Mouse (Mus musculus) left cerebral cortex, postnatal 25 days (tissue): Measurements from ENCODE around the gene Fndc4. TPM values are rescaled to one million over a fixed set of nuclear protein-coding genes. Genes with fewer than 3 reads are reported as not detected.
A peak's percentile ranks its signal among the peaks of the same experiment; 100 is the strongest.

ENCODE experiments used
- DNase-seq, 2 experiments: peaks; one replicate each; pipeline ENCODE4 v3.0.0; 2022; ENCODE audit warnings: low spot score in 2 of 2, mixed read lengths in 1 of 2
- intact Hi-C: fragments of 180-260 bp; cut with DNase I; formaldehyde crosslinking; loops from one replicate; pipeline ENCODE4 v1.15.1; 2025
- total RNA-seq, 2 experiments: library from RNA; stranded (reverse); gene quantifications; 2 replicates each; pipeline ENCODE4 v1.2.3; 2021

Gene Fndc4
- total RNA-seq, 2 experiments from 2014 or later = 134 to 158 TPM

DNA sequence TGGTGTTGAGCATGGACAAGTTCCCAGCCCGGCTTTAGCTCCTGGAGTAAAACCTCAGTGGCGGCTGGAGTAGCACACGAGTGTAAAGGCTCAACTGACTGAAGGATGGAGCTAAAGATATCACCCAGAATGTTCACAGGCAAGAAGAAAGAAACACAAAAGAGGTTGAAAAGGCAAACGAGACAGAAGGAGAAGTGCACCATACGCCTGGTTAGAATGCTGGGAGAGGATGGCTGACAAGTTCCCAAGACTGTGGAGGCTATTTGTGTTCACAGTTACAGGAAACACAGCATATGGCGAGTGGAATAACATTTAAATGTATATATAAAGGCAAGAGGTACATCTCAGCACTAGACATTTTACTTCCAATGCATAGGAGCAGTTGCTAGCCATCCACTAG, 22.9 kb downstream of the Fndc4 start:
- intact Hi-C loops = no loop called here
- peak in 1 of 2 experiments; percentile 80 for DNase-seq

DNA sequence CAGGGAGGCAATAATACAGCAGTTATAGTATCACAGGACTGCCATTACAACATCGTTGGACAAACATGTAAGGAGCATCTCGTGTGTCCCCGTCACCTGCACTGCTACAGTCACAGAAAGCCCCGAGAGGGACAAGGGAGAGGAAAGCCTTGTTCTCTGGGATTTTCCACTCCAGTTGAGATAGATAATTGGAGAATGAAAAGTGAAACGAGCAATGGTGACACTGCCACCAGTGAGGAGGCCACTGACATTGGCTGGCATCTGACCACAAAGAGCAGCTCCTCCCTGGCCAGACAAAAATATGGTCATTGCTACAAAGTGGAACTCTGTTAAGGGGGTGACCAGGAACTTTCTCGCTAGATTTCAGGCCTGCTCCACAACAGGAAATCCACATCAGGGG, 28.2 kb downstream of the Fndc4 start:
- DNase-seq = no peak
- intact Hi-C loops = no loop called here

DNA sequence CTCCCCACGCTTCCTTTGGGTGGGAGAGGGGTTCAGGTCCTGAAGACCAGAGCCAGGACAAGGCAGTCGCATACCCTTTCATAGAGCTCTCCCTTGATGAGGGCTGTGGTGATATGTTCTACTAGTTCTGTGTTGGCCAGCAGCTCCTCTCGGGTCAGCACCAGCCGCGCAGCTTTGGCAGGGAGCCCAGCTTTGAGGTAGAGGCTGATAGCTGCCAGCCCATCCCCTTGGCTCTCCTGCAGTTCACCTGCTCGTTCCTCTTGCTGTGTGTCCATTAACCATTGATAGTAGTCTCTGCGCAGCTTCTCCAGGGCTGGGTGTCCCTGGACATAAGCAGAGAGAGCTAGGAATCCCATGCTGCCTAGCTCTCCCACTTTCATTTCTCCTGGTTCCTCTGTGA, 29.8 kb downstream of the Fndc4 start:
- intact Hi-C loops = no loop called here
- DNase-seq = no peak

DNA sequence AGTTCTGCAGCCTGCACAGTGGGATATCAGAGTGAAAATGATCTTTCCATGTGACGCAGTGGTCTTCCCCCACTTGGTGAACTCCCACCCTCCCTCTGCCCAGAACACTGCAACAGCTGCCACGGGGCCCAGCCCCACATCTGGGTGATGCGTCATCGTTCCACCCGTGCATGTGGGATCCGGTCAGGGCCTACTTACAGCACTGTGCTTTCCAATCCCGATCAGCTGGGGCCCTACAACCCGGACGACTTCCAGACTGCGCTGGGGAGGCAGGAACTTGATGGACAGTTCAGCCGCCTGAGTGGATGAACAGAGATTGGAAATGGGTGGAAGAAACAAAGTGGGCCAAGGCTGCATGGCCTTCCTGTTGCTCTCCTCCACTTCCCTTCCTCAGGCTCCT, 38.3 kb downstream of the Fndc4 start:
- intact Hi-C loops = no loop called here

DNA sequence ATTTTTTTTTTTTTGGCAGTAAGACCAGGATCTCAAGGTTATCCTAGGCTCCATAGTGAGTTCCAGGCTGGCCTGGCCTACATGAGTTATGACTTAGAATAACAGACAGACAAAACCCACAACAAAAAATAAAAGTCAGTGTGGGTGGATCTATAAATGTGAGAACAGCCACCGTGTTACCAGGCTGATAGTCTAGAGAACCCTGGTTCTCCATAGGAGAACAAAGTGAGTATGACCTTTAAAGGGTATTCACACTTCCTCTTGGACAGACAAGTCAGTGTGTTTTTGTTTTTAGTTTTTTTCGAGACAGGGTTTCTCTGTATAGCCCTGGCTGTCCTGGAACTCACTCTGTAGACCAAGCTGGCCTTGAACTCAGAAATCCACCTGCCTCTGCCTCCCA, 39.9 kb downstream of the Fndc4 start:
- DNase-seq = no peak
- intact Hi-C loops = no loop called here

More for the DNA sequence above, 38.3 kb downstream of the Fndc4 start:
- DNase-seq = no peak

DNA sequence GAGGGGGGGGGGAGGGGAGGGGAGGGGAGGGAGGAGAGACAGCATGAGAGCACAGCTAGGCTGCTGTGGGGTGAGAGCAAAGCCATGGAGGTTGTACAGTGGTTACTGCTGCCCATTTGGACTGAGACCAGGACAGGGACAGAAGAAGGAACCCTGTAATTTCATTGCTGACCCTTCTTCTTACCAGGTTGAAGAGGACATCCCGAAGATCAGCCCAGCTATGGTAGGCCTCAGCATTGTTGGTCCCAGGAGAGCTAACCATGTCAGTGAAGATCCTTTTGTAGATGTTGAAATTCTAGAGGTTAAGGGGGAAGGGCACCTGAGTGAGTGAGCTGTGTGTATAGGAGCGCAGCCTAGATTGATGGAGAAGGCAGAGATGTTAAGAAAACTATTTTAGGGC, 40.5 kb downstream of the Fndc4 start:
- intact Hi-C loops = no loop called here

DNA sequence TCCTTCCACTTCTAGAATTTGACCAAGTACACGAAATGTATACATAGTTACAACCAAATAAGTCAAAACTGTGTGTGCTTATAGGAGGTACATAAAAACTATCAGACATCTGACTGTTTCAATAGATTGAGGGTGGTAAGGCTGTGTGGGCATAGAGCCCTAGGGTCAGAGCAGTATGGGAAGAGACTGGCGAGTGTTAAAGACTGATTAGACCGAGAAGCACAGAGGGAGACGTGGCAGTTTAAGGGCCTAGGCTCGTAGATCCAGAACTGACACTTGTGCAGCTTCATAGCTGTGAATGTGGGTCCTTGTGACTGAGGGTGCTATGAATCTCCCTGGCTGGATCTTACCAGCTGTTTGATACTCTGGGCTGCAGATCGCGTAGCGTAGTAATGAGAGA, 41.0 kb downstream of the Fndc4 start:
- intact Hi-C loops = no loop called here
- DNase-seq = no peak

More for the DNA sequence above, 40.5 kb downstream of the Fndc4 start:
- DNase-seq = no peak

DNA sequence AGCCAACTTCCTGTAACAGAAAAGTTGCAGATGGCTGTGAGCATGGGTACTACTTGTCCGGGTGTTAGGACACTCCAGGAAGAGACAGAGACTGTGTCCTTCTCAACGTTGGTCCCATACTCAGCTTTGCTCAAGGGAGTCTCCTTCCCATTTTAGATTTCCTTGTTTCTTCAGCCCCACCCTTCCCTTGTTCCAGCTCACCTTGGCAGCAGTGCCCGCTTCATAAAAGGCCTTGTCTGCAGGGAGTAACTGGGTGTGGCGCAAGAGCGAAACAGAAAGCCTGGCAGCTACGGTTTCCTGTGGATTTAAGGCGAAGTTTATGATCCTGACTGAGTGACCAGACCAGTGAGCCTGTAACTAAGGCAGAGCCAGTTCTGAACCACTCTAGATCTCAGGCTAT, 41.4 kb downstream of the Fndc4 start:
- no peak for DNase-seq
- intact Hi-C loops = no loop called here

DNA sequence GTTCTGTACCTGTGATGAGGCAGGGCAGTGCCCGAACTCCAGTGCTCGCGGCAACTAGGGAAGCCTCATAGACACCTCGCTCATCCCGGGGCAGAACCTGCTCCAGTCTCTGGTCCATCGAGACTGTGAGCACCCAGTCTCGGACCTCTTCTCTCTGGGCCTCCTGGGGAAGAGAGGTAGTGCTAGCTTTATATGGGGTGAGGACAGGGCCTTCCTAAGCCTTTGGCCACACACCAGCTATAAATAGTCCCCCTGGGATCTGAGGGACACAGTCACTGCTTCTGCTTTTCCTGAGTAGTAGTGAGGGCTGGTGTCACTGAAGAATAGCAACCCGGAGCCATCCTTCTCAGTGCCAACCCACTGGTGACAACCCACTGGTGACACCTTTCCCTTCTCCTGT, 42.1 kb downstream of the Fndc4 start:
- intact Hi-C loops = no loop called here
- DNase-seq = no peak

DNA sequence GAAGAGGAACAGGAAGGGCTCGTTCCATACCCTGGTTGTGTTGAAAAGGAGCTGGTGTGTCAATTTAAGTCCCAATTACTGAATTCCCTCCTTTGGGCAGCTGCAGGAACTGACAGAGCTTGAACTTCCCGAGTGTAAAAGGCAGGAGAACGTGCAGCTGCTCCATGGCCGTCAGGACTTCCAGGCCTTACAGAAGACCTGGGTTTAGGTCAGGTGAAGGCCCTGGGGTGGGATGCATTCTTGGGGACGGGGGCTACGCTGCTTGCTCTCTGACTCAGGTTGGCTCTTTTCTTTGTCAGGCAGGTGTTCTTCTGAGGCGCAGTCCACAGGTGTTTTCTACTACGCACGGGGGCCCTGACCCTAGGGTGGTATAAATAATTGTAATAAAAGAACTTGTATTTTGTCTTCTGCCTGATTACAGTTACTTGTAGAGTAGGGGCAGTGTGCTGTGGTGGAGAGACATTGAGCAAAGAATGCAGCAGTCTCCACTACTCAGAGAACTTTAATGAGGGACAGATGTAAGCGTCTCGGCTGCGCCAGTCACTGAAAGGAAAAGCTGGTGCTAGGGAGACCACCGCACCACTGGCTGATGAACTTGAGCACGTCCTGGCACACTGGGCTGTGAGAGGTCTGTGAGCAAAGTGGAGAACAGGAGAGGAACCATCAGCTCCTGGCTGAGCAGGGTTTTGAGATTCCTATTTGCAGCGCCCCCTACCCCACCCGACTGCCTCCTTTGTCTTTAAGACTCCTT, 42.9 kb downstream of the Fndc4 start:
- DNase-seq = no peak
- intact Hi-C loops = no loop called here

DNA sequence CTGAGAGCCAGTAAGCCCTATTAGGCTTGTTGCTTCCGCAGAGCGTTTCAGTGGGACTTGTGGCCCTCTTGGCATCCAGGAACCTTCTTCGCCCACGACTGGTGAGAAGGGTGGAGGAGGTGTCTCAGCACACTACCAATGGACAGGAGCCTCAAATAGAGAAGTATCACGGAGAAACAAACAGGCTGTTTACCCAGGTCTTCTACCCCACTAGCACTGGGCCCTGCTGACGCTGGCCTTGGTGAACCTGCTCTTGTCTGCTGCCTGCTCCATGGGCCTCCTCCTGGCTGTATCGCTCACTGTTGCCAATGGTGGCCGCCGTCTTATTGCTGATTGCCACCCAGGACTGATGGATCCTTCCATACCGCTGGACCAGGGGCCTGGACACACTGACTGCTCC, 43.7 kb downstream of the Fndc4 start:
- no peak for DNase-seq
- intact Hi-C loops = no loop called here

DNA sequence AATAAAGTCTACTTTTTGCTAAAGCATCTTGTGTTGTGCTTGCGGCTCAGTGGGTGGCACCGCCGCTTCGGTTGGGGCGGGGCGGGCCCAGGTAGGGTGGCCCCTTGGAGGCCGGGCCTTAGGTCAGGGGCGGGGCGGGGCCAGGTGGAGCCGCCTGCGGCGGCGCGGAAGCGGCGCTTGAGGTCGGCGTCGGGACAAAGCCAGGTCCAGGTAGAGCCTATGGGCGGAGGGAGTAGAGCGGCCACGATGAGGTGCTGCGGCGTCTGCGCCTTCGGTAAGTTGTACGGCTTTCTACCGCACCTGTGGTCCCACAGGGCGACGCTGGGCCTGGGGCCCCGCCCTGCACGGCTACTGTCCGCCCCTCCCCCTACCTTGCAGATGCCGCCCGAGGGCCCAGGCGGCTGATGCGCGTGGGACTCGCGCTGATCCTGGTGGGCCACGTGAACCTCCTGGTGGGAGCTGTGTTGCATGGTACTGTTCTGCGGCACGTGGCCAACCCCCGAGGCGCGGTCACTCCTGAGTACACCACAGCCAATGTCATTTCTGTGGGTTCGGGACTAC, 44.3 kb downstream of the Fndc4 start, which contains the start of gene Krtcap3:
Gene Krtcap3, plus strand, starts transcription at position 151 of the 561 bp plus-strand sequence.
- intact Hi-C loops = no loop called here

DNA sequence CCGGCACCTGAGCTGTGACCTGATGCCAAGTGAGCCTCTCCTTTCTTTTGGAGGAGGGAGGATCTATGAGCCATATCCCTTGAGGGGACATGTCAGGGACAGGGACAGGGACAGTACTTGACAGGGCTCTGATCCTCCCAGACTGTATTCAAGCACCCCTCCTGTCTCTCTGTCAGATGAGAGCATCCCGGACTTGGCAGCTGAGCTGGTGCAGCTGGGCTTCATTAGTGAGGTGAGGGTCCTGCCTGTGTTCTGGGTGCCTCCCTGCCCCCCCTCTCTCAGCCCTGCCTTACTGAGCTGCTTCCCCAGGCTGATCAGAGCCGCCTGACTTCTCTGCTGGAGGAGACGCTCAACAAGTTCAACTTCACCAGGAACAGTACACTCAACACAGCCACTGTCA, 45.2 kb downstream of the Fndc4 start:
- intact Hi-C loops = no loop called here
- DNase-seq = no peak

More for the DNA sequence above, 44.3 kb downstream of the Fndc4 start, which contains the start of gene Krtcap3:
- no peak for DNase-seq

Other genes starting within 250 kb of the Fndc4 start
- 10 to 100 TPM; 70.8 to 71.4 TPM for gene Atraid, start 247.8 kb downstream of the Fndc4 start, total RNA-seq
- gene Slc5a6, start 247.2 kb downstream of the Fndc4 start, total RNA-seq = 10 to 100 TPM; 12.4 to 16.7 TPM
- 10 to 100 TPM; 17.4 to 25.5 TPM for gene Cad, start 241.3 kb downstream of the Fndc4 start, total RNA-seq
- not detected for gene Dnajc5g, start 189.8 kb downstream of the Fndc4 start, total RNA-seq
- gene Slc30a3, start 187.8 kb downstream of the Fndc4 start, total RNA-seq = 100 to 1,000 TPM; 163 to 170 TPM
- gene Trim54, start 179.4 kb downstream of the Fndc4 start, total RNA-seq = 1 to 10 TPM; 2.5 to 4.0 TPM
- 1 to 10 TPM; 1.5 to 2.2 TPM for gene Ucn, start 157.3 kb downstream of the Fndc4 start, total RNA-seq
- 10 to 100 TPM; 47.5 to 48.6 TPM for gene Mpv17, start 141.8 kb downstream of the Fndc4 start, total RNA-seq
- 1 to 10 TPM; 3.5 to 3.8 TPM for gene Gm29609, start 116.2 kb downstream of the Fndc4 start, total RNA-seq
- 10 to 100 TPM; 53.3 to 57.8 TPM for gene Gtf3c2, start 115.9 kb downstream of the Fndc4 start, total RNA-seq
- 10 to 100 TPM; 72.2 to 75.5 TPM for gene Snx17, start 102.9 kb downstream of the Fndc4 start, total RNA-seq
- gene Eif2b4, start 102.7 kb downstream of the Fndc4 start, total RNA-seq = 10 to 100 TPM; 39.0 to 44.2 TPM
- gene Zfp513, start 93.8 kb downstream of the Fndc4 start, total RNA-seq = 10 to 100 TPM; 27.1 to 27.3 TPM
- 10 to 100 TPM; 71.3 to 72.1 TPM for gene Ppm1g, start 75.4 kb downstream of the Fndc4 start, total RNA-seq
- 10 to 100 TPM; 81.8 to 83.1 TPM for gene Nrbp1, start 55.2 kb downstream of the Fndc4 start, total RNA-seq
- gene Gm9970, start 54.8 kb downstream of the Fndc4 start, total RNA-seq = not detected
- 1 to 10 TPM; 1.3 to 2.4 TPM for gene Krtcap3, start 44.4 kb downstream of the Fndc4 start, total RNA-seq
- 10 to 100 TPM; 78.8 to 91.5 TPM for gene Ift172, start 5.0 kb downstream of the Fndc4 start, total RNA-seq
- gene Gckr, start 1.4 kb upstream of the Fndc4 start, total RNA-seq = not detected
- 10 to 100 TPM; 48.8 to 49.0 TPM for gene Zfp512, start 156.4 kb upstream of the Fndc4 start, total RNA-seq
- gene 4930548H24Rik, start 189.7 kb upstream of the Fndc4 start, total RNA-seq = under 1 TPM; 0.16 to 0.30 TPM
- gene Gpn1, start 198.7 kb upstream of the Fndc4 start, total RNA-seq = 10 to 100 TPM; 27.6 to 30.0 TPM
- gene Slc4a1ap, start 230.9 kb upstream of the Fndc4 start, total RNA-seq = 10 to 100 TPM; 50.8 to 53.6 TPM
- 10 to 100 TPM; 16.7 to 17.2 TPM for gene Supt7l, start 231.7 kb upstream of the Fndc4 start, total RNA-seq